Mouse (Mus musculus) liver, adult 2 months (tissue): ENCODE data around the gene Spata31d1b. TPM values are rescaled to one million over a fixed set of nuclear protein-coding genes. Genes with fewer than 3 reads are reported as not detected.

Experiments
- DNase-seq: peaks from one replicate; pipeline ENCODE4 v3.0.0-alpha.2; 2011; ENCODE audit warnings: low read depth, low spot score; ENCODE audit errors: extremely low read depth
- H3K27ac ChIP-seq: fragments of 200-500 bp; replicated peaks from 2 replicates; pipeline ENCODE4 v1.5.1; 2012; ENCODE audit warnings: low read depth, mild to moderate bottlenecking, control low read depth, inconsistent platforms, low read length; ENCODE audit not compliant: insufficient read depth
- H3K27me3 ChIP-seq: fragments of 200-500 bp; 2 replicates; pipeline ENCODE4 v1.6.1; 2012; ENCODE audit warnings: mild to moderate bottlenecking, moderate library complexity, low read length, inconsistent platforms; ENCODE audit not compliant: control insufficient read depth, insufficient read depth
- H3K36me3 ChIP-seq: fragments of 200-500 bp; 2 replicates; pipeline ENCODE4 v1.6.1; 2012; ENCODE audit warnings: low read length, inconsistent platforms; ENCODE audit not compliant: control insufficient read depth, insufficient read depth
- H3K4me1 ChIP-seq: fragments of 200-500 bp; 2 replicates; pipeline ENCODE4 v1.6.1; 2011; ENCODE audit warnings: low read length; ENCODE audit not compliant: control insufficient read depth, insufficient read depth
- H3K4me3 ChIP-seq: fragments of 200-500 bp; 2 replicates; pipeline ENCODE4 v1.5.1; 2011; ENCODE audit warnings: low read depth, mild to moderate bottlenecking, control low read depth, low read length, moderate library complexity; ENCODE audit not compliant: insufficient read depth
- H3K79me2 ChIP-seq: fragments of 200-500 bp; 2 replicates; pipeline ENCODE4 v1.6.1; 2012; ENCODE audit warnings: inconsistent platforms, mild to moderate bottlenecking, low read length, moderate library complexity; ENCODE audit not compliant: control insufficient read depth, insufficient read depth
- H3K9ac ChIP-seq: fragments of 200-500 bp; 2 replicates; pipeline ENCODE4 v1.6.1; 2012; ENCODE audit warnings: low read depth, mild to moderate bottlenecking, control low read depth, inconsistent platforms, low read length
- CTCF ChIP-seq: fragments of 200-500 bp; IDR thresholded peaks from 2 replicates; pipeline ENCODE4 v1.5.1; 2011; ENCODE audit warnings: low read depth, low read length, control low read depth
- POLR2A ChIP-seq: fragments of 200-500 bp; IDR thresholded peaks from 2 replicates; pipeline ENCODE4 v1.6.1; 2011; ENCODE audit warnings: low read length, control low read depth; ENCODE audit not compliant: insufficient read depth; ENCODE audit errors: extremely low read depth
- WGBS: fragments of 180-500 bp; shearing (Covaris S2); methylation state at CpG from one replicate; pipeline ENCODE4 v1.1.7; 2018; 5-methylcytosine and 5-hydroxymethylcytosine counted together
- polyA plus RNA-seq: library from polyadenylated mRNA; depleted of rRNA; stranded (reverse); fragments of >200 nt; gene quantifications from 2 replicates; pipeline ENCODE4 v1.2.3, GENCODE M21; 2012
- total RNA-seq: library from RNA; depleted of rRNA; stranded (reverse); fragments of >200 nt; gene quantifications from 2 replicates; pipeline ENCODE4 v1.2.3, GENCODE M21; 2014

Spata31d1b gene
- total and polyA plus RNA-seq, 2 experiments = not detected

- Histone ChIP-seq H3K27me3 (peaks cover 3% of the 10 kb centered on the region; the same call in 1 of the 2 replicates), H3K27ac (no peak overlapping the region), H3K36me3 (no peaks in the 10 kb centered on the region), H3K79me2 (no peaks in the 10 kb centered on the region), H3K9ac (no peak overlapping the region), H3K4me1 (peaks cover 2% of the 10 kb centered on the region; the same call in 1 of the 2 replicates), H3K4me3 (no peak overlapping the region)
- DNase-seq = no peak
- TF ChIP-seq CTCF (no peak), POLR2A (no peak)
- WGBS = 84% methylated on average over 12 of the region's 12 CpGs
These were observed 35.5 kb upstream of the Spata31d1b start for GRCm38 (mm10) chr13:59676316-59677229.

GRCm38 (mm10) chr13:59679306-59679705 lies 32.8 kb upstream of the Spata31d1b start:
- Histone ChIP-seq H3K27me3 (peaks cover 6% of the 10 kb centered on the region; the same call in 1 of the 2 replicates), H3K36me3 (no peaks in the 10 kb centered on the region), H3K79me2 (no peaks in the 10 kb centered on the region), H3K27ac (no peak overlapping the region), H3K4me3 (no peak overlapping the region), H3K4me1 (peaks cover 2% of the 10 kb centered on the region; the same call in 1 of the 2 replicates), H3K9ac (no peak overlapping the region)
- no peak for DNase-seq
- TF ChIP-seq CTCF = no peak
- TF ChIP-seq POLR2A = no peak
- 36% methylated on average over 4 of the region's 4 CpGs for WGBS

- Histone ChIP-seq H3K36me3 (no peaks in the 10 kb centered on the region), H3K4me1 (peaks cover 2% of the 10 kb centered on the region; the same call in 1 of the 2 replicates), H3K27ac (no peak overlapping the region), H3K27me3 (peaks cover 6% of the 10 kb centered on the region; the same call in 1 of the 2 replicates), H3K9ac (no peak overlapping the region), H3K79me2 (no peaks in the 10 kb centered on the region), H3K4me3 (no peak overlapping the region)
- no peak for DNase-seq
- TF ChIP-seq CTCF (no peak), POLR2A (no peak)
- WGBS = 77% methylated on average over 4 of the region's 4 CpGs
These were observed 32.2 kb upstream of the Spata31d1b start for GRCm38 (mm10) chr13:59679908-59680307.

GRCm38 (mm10) chr13:59682629-59683028 lies 29.5 kb upstream of the Spata31d1b start:
- no peak overlapping the region for H3K9ac ChIP-seq
- H3K27me3 ChIP-seq = peaks cover 3% of the 10 kb centered on the region; the same call in 1 of the 2 replicates
- no peaks in the 10 kb centered on the region for H3K36me3 ChIP-seq
- DNase-seq = no peak
- no peaks in the 10 kb centered on the region for H3K79me2 ChIP-seq
- TF ChIP-seq CTCF (no peak), POLR2A (no peak)
- no peak overlapping the region for H3K27ac ChIP-seq
- H3K4me3 ChIP-seq = no peak overlapping the region
- WGBS = 29% methylated on average over 7 of the region's 7 CpGs
- no peaks in the 10 kb centered on the region for H3K4me1 ChIP-seq

- TF ChIP-seq CTCF (no peak), POLR2A (no peak)
- 85% methylated on average over 3 of the region's 3 CpGs for WGBS
- no peak overlapping the region for H3K9ac ChIP-seq
These were observed 26.8 kb upstream of the Spata31d1b start for GRCm38 (mm10) chr13:59685236-59685635.

GRCm38 (mm10) chr13:59688338-59688770 lies 23.7 kb upstream of the Spata31d1b start:
- Histone ChIP-seq H3K9ac (no peak overlapping the region), H3K27ac (no peak overlapping the region), H3K36me3 (no peaks in the 10 kb centered on the region), H3K27me3 (no peaks in the 10 kb centered on the region), H3K79me2 (no peaks in the 10 kb centered on the region), H3K4me1 (no peaks in the 10 kb centered on the region), H3K4me3 (no peak overlapping the region)
- no peak for DNase-seq
- 69% methylated on average over 13 of the region's 13 CpGs for WGBS
- TF ChIP-seq POLR2A = no peak
- TF ChIP-seq CTCF = no peak

More at GRCm38 (mm10) chr13:59685236-59685635, 26.8 kb upstream of the Spata31d1b start:
- Histone ChIP-seq H3K36me3 (no peaks in the 10 kb centered on the region), H3K27me3 (peaks cover 3% of the 10 kb centered on the region; the same call in 1 of the 2 replicates), H3K4me1 (no peaks in the 10 kb centered on the region), H3K79me2 (no peaks in the 10 kb centered on the region), H3K27ac (no peak overlapping the region), H3K4me3 (no peak overlapping the region)
- DNase-seq = no peak
